Mouse (Mus musculus) embryonic facial prominence, embryonic 14.5 days (tissue): ENCODE measurements around the gene Nck2. TPM values are rescaled to one million over a fixed set of nuclear protein-coding genes. Genes with fewer than 3 reads are reported as not detected.

Experiments
- ATAC-seq: fragments of 200-750 bp; cut with Nextera tagmentation; 2 replicates; pipeline ENCODE4 v1.8.0; 2017; ENCODE audit warnings: low read depth, moderate number of reproducible peaks, moderate TSS enrichment
- DNase-seq: peaks from one replicate; pipeline ENCODE4 v3.0.0-alpha.2; 2015; ENCODE audit warnings: low spot score
- H3K27ac ChIP-seq: fragments of 300-500 bp; sonication (generic); replicated peaks from 2 replicates; pipeline ENCODE4 v1.5.1; 2014; ENCODE audit warnings: low read depth, mild to moderate bottlenecking, low read length, moderate library complexity
- H3K27me3 ChIP-seq: fragments of 300-500 bp; sonication (generic); replicated peaks from 2 replicates; pipeline ENCODE4 v1.6.1; 2014; ENCODE audit warnings: low read length; ENCODE audit not compliant: control insufficient read depth, insufficient read depth
- H3K36me3 ChIP-seq: fragments of 300-500 bp; sonication (generic); 2 replicates; pipeline ENCODE4 v1.6.1; 2014; ENCODE audit warnings: low read length, mixed read lengths; ENCODE audit not compliant: control insufficient read depth, insufficient read depth
- H3K4me1 ChIP-seq: fragments of 300-500 bp; sonication (generic); 2 replicates; pipeline ENCODE4 v1.6.1; 2014; ENCODE audit warnings: antibody characterized with exemption, low read length; ENCODE audit not compliant: control insufficient read depth, insufficient read depth
- H3K4me2 ChIP-seq: fragments of 300-500 bp; sonication (generic); 2 replicates; pipeline ENCODE4 v1.6.1; 2014; ENCODE audit warnings: low read depth, mild to moderate bottlenecking, low read length, moderate library complexity, mixed read lengths
- H3K4me3 ChIP-seq: fragments of 300-500 bp; sonication (generic); 2 replicates; pipeline ENCODE4 v1.5.1; 2014; ENCODE audit warnings: low read depth, mild to moderate bottlenecking, low read length
- H3K9ac ChIP-seq: fragments of 300-500 bp; sonication (generic); 2 replicates; pipeline ENCODE4 v1.6.1; 2014; ENCODE audit warnings: low read depth, mild to moderate bottlenecking, low read length, moderate library complexity, mixed read lengths
- H3K9me3 ChIP-seq: fragments of 300-500 bp; sonication (generic); 2 replicates; pipeline ENCODE4 v1.6.1; 2016; ENCODE audit warnings: low read length; ENCODE audit not compliant: control insufficient read depth
- WGBS: fragments of 180-500 bp; shearing (Covaris S2); extraction: QIAGEN DNeasy Blood & Tissue Kit; methylation state at CpG from one replicate; pipeline ENCODE4 v1.1.7; 2014; 5-methylcytosine and 5-hydroxymethylcytosine counted together
- polyA plus RNA-seq: library from polyadenylated mRNA; unstranded; fragments of >200 nt; fragmentation: Nextera tagmentation; extraction: Ambion mirVana; gene quantifications from 2 replicates; pipeline ENCODE4 v1.2.1, GENCODE M21; 2014

The Nck2 gene
- polyA plus RNA-seq, 1 experiment from 2014 or later: 37.3 TPM

- Histone ChIP-seq H3K36me3 (peaks cover 17% of the 10 kb centered on the region), H3K4me2 (no peak overlapping the region), H3K4me3 (no peak overlapping the region), H3K9ac (no peak overlapping the region), H3K9me3 (no peaks in the 10 kb centered on the region), H3K27me3 (no peaks in the 10 kb centered on the region), H3K27ac (no peak overlapping the region), H3K4me1 (peaks cover 39% of the 10 kb centered on the region)
- 62% methylated on average over 3 of the region's 3 CpGs for WGBS
- DNase-seq (no peak), ATAC-seq (no peak)
Measured at GRCm38 (mm10) chr1:43506638-43507037, 62.3 kb downstream of the Nck2 start.

- DNase-seq: no peak
- Histone ChIP-seq H3K4me2 (no peak overlapping the region), H3K9me3 (no peaks in the 10 kb centered on the region), H3K27ac (no peak overlapping the region), H3K36me3 (peaks cover 24% of the 10 kb centered on the region), H3K9ac (no peak overlapping the region), H3K4me1 (peaks cover 28% of the 10 kb centered on the region), H3K4me3 (no peak overlapping the region), H3K27me3 (no peaks in the 10 kb centered on the region)
- no peak for ATAC-seq
- WGBS: 71% methylated on average over 1 of the region's 1 CpGs
Measured at GRCm38 (mm10) chr1:43507809-43508208, 63.4 kb downstream of the Nck2 start.

- WGBS: 89% methylated on average over 12 of the region's 12 CpGs
- Histone ChIP-seq H3K27ac (no peak overlapping the region), H3K9me3 (no peaks in the 10 kb centered on the region), H3K9ac (no peak overlapping the region), H3K36me3 (peaks cover 38% of the 10 kb centered on the region), H3K4me3 (no peak overlapping the region), H3K4me1 (peaks cover 8% of the 10 kb centered on the region; the same call in 1 of the 2 replicates), H3K4me2 (no peak overlapping the region), H3K27me3 (no peaks in the 10 kb centered on the region)
- DNase-seq: no peak
- no peak for ATAC-seq
Measured at GRCm38 (mm10) chr1:43511256-43511655, 66.9 kb downstream of the Nck2 start.

GRCm38 (mm10) chr1:43511667-43512066 is 67.3 kb downstream of the Nck2 start:
- H3K4me1 ChIP-seq: peaks cover 7% of the 10 kb centered on the region; the same call in 1 of the 2 replicates
- no peaks in the 10 kb centered on the region for H3K9me3 ChIP-seq
- H3K27me3 ChIP-seq: no peaks in the 10 kb centered on the region
- WGBS: 91% methylated on average over 8 of the region's 8 CpGs
- no peak overlapping the region for H3K27ac ChIP-seq
- peaks cover 38% of the 10 kb centered on the region for H3K36me3 ChIP-seq
- no peak overlapping the region for H3K9ac ChIP-seq
- no peak overlapping the region for H3K4me2 ChIP-seq
- no peak overlapping the region for H3K4me3 ChIP-seq
- peak; percentile 37; the same call in 1 of the 2 replicates for ATAC-seq
- DNase-seq: peak; percentile 23

GRCm38 (mm10) chr1:43517405-43517804 is 73.0 kb downstream of the Nck2 start:
- no peak overlapping the region for H3K9ac ChIP-seq
- DNase-seq (no peak), ATAC-seq (no peak)
- H3K9me3 ChIP-seq: no peaks in the 10 kb centered on the region
- H3K27me3 ChIP-seq: no peaks in the 10 kb centered on the region
- 93% methylated on average over 3 of the region's 3 CpGs for WGBS
- H3K27ac ChIP-seq: no peak overlapping the region
- H3K36me3 ChIP-seq: peaks cover 16% of the 10 kb centered on the region; the same call in 1 of the 2 replicates
- no peak overlapping the region for H3K4me3 ChIP-seq
- no peak overlapping the region for H3K4me2 ChIP-seq
- H3K4me1 ChIP-seq: no peaks in the 10 kb centered on the region

- H3K4me2 ChIP-seq: no peak overlapping the region
- H3K27ac ChIP-seq: no peak overlapping the region
- DNase-seq (no peak), ATAC-seq (no peak)
- H3K27me3 ChIP-seq: no peaks in the 10 kb centered on the region
- no peaks in the 10 kb centered on the region for H3K36me3 ChIP-seq
- H3K9me3 ChIP-seq: no peaks in the 10 kb centered on the region
- no peak overlapping the region for H3K4me3 ChIP-seq
- WGBS: 96% methylated on average over 1 of the region's 1 CpGs
- no peak overlapping the region for H3K9ac ChIP-seq
- no peaks in the 10 kb centered on the region for H3K4me1 ChIP-seq
Measured at GRCm38 (mm10) chr1:43520216-43520988, 76.0 kb downstream of the Nck2 start.

- Histone ChIP-seq H3K4me3 (no peak overlapping the region), H3K9ac (no peak overlapping the region), H3K9me3 (no peaks in the 10 kb centered on the region), H3K36me3 (no peaks in the 10 kb centered on the region), H3K27me3 (no peaks in the 10 kb centered on the region), H3K4me1 (no peaks in the 10 kb centered on the region), H3K4me2 (no peak overlapping the region), H3K27ac (no peak overlapping the region)
- no peak for DNase-seq
- ATAC-seq: no peak
- 90% methylated on average over 3 of the region's 3 CpGs for WGBS
Measured at GRCm38 (mm10) chr1:43520989-43521371, 76.6 kb downstream of the Nck2 start.

GRCm38 (mm10) chr1:43521512-43521911 is 77.1 kb downstream of the Nck2 start:
- no peak overlapping the region for H3K4me3 ChIP-seq
- H3K9me3 ChIP-seq: no peaks in the 10 kb centered on the region
- H3K27me3 ChIP-seq: no peaks in the 10 kb centered on the region
- DNase-seq (no peak), ATAC-seq (no peak)
- no peaks in the 10 kb centered on the region for H3K4me1 ChIP-seq
- H3K4me2 ChIP-seq: no peak overlapping the region
- H3K36me3 ChIP-seq: no peaks in the 10 kb centered on the region
- no peak overlapping the region for H3K27ac ChIP-seq
- WGBS: 83% methylated on average over 3 of the region's 3 CpGs
- no peak overlapping the region for H3K9ac ChIP-seq

- Histone ChIP-seq H3K9ac (no peak overlapping the region), H3K4me2 (no peak overlapping the region), H3K9me3 (no peaks in the 10 kb centered on the region), H3K27me3 (no peaks in the 10 kb centered on the region), H3K4me1 (no peaks in the 10 kb centered on the region), H3K4me3 (no peak overlapping the region), H3K27ac (no peak overlapping the region), H3K36me3 (no peaks in the 10 kb centered on the region)
- DNase-seq (no peak), ATAC-seq (no peak)
- 92% methylated on average over 4 of the region's 4 CpGs for WGBS
Measured at GRCm38 (mm10) chr1:43521950-43522349, 77.6 kb downstream of the Nck2 start.
